Mouse (Mus musculus): ENCODE data around the gene Cutc.

Gene Cutc

DNA sequence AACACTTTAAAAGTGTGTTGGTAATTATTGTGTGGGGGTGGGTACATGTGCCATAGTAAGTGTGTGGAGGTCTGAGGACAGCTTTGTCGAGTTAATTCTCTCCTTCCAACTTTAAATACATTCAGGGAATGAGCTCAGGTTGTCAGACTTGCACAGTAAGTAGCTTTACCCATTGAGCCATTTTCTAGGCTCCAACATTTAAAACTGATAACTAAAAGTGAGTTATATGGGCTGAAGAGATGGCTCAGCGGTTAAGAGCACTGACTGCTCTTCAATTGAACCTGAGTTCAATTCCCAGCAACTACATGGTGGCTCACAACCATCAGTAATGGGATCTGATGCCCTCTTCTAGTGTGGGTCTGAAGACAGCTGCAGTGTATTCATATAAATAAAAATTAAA lies 1.4 kb downstream of the Cutc start:
- no peak for DNase-seq

DNA sequence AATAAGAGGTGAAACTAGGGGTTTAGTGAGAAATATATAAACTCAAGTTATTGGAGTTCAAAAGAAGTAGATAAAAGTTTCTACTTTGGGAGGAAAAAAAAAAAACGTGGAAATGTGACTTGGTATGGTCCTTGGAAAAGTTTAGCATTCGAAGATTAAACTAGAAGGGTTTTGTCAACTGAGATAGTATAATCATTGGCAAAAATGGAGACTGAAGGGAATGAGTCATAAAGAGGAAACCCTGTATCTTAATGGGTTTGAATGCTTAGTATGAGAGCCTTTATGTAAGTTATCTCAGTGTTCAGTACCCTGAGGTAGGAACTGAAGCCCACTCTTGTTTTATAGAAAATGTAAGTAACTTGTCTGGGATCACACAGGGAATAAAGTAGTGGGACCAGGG lies 2.1 kb downstream of the Cutc start:
- no peak for DNase-seq

DNA sequence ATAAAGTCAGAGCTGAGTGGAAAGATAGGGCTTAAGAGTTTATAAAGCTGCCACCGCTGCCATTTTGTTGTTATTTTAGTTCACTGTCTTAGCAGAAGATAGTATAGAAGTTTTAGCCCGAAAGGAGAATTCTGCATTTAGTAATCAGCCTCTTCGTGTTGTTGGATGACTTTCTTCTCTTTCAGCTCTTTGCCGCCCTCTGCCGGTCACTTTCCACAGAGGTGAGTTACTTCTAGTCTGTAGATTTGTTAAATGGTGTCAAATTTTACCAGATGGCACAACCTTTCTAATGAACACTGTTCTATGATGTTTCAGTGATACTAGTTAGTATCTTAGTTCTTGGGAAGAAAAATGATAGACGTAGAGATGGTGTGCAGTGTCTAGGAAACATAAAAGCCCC lies 7.7 kb downstream of the Cutc start:
- peak; percentile 89 for DNase-seq

DNA sequence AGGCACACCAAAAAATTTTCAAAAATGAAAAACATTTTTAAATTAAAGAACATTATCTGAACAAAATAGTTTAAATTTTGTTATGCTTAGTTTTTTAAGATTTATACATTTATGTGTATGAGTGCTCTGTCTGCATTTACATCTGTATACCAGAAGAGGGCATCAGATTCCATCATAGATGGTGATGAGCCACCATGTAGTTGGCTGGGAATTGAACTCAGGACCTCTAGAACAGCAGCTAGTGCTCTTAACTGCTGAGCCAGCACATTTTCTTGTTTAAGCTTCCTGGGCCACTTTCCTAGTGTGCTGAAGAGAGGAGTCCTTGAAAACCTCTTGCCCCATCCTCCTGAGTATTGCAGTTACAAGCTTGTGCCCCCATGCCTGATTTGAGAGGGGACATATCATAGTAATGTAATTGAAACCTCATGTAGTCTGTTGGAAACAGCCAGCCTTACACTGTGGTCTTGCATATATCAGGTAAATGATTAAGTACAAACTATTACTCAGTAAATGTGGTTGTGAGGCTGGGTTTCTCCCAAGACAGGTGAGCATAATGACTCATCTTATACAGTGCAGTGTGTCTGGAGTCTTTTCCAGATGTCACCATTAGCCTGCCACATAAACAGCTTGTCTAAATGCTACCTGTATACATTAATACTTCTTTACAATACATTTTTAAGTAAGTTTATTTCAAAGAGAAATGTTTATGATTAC lies 8.9 kb downstream of the Cutc start:
- DNase-seq = no peak

DNA sequence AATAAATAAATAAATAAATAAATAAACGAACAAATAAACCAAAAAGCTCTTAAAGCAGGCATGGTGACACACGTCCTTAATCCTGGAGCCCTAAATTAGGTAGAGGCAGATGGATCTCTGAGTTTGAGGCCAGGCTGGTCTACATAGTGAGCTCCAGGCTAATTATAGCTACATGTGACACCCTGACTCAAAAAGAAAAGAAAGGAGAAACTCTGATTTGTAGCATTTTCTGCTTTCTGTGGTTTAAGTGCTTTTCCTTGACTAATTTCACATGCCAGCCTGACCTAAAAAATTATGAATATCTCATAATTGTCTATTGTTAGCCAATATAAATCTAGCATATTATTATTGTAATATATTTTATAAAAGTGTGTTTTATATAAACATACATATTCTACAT lies 9.6 kb downstream of the Cutc start:
- no peak for DNase-seq

DNA sequence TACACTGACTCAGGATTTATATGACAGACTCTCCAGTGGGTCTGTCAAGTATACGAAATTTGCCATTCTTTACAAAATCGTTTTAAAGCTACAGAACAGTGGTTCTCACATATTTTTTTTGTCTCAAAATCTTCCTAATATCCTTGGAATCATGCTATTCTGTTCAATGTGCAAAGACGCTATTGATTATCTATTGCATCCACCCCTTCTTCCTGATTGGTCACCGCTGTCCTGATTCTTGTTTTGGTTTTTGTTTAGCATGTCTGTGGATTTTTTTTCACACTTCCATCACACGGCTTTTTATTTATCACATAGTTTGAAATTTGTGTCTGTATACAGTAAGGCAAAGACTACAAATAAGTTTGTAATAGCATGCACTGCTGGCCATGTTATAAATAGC lies 13.7 kb downstream of the Cutc start:
- DNase-seq = no peak

DNA sequence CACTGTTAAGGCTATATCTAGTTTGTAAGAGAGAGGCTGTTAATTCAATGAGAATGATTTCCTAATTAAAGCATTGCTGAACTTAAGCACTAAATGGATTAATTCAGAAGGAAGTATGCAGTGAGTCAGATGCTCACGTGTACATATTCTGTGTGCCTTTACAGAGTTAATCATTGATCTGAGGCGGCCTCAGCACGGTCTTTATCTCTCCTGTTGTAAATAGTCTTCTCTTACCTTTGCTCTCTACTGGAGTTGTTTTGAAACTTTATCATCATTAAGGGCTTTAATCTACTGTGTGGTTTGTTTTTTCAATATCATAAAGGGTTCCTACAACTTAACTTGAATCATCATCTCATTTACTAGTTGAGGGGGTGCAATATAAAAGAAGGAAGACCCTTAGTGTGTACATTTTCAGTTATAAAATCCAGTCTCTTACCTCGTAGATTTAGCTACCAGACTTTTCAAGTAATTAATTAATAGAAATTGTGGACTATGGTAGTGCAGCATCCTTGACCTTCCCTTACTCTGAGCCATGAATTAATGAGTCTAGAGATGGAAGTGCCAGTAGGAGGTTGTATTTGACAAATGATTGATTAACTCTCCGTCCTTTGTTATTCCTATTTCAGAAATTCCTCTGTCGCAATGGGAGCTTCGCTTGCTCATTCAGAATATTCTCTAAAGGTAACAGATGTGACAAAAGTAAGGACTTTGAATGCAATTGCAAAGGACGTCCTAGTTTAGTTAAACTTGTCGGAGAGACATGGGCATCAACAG lies 14.9 kb downstream of the Cutc start:
- DNase-seq = peak; percentile 31

DNA sequence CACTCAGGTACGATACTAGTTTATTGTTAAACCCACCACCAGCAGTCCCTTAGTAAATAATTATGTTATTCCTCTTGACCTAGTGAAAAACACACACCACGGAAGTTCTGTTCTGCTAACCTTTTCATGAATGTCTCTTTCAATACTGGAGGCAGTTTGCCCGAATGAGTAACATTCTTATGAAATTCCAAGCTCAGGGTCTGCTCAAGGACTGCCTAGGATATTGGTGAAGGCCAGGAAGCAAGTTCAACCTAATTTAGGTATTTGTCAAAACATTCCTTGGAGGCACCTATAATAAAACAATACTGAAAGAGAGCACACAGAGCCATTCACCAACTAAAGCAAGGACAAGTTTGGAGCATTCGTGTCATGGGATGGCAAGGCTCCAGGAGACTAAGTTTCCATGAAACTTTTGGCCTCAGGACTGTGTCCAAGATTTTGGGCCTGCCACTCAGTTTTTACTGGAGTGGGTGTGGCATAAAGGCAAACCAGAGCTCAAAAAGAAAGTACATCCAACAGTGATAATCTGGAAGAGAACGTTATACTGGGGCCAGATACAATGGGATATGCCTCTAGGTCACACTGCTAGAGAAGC lies 16.7 kb downstream of the Cutc start:
- no peak for DNase-seq

DNA sequence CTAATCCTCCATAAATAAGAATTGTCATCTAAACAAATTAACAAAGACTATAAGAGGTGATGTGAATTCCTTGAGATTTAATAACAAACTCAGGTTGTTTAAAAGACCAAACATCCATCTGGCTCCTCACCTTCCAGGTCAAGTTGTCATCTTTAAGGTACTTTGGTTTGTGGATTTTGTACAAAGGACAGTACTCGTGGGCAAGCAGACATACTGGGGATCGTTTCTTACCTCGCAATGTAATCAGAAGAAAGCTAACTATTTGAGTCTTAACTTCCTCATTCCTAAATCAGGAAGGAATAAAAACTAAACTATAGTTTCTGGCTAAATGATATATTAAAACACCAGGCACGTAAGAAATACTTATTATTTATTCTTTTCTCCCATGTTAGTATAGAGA lies 17.8 kb downstream of the Cutc start:
- no peak for DNase-seq

DNA sequence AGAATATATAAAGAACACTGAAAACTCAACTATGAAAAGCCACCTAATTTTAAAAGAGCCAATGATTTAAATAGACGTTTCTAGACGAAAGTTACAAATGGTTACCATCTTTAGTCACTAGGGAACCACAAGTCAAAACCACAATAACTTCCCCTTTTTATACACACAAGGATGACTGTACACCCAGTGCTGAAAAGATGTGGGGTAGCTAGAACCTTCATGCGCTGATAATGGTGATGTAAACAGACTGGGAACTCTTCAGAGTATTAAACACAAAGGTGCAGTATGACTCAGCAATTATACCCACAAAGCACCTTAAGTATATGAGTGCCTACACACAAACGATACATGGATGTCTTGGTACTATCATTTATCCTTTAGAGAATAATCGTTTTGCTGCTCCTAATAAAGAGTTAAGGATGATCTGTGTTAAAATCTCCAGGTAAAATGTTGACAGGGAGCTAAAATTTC lies 18.7 kb downstream of the Cutc start:
- no peak for DNase-seq

DNA sequence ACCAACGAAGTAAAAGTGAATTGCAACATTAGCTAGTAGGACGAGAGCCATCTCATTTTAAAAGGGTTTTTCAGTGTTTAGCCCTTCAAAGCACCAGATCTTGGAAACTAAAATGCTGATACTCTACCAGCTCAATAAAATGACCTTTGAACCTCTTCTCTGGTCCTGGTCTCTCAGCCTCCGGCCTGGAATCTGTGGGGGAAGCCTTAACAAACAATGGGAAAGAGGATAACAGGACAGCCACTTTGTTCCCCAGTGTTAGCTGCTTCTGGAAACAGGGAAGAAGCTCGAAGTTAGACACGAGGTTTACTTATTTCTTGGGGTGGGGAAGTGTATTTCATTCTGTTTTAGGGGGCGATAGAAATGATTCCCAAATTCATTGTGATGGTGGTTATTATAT lies 19.5 kb downstream of the Cutc start:
- DNase-seq = no peak

DNA sequence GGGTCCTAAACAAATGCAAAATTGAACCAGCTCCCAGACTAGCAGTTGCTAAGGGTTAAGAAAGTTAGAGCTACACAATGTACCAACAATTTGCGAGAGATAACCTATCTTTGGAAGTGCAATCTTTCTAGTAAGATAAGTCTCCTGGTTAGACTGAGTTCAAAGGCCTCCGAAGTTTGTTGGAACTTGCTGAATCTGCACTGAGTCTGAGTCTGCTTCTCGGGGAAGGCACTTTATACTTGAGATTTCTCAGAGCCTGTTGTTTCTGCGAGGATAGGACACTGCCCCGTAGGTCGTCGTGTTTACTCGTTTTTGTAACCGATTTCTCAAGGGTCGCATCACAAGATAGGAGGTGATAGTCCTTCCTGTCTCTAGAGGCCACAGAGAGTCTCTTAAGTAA lies 22.6 kb downstream of the Cutc start:
- no peak for DNase-seq

DNA sequence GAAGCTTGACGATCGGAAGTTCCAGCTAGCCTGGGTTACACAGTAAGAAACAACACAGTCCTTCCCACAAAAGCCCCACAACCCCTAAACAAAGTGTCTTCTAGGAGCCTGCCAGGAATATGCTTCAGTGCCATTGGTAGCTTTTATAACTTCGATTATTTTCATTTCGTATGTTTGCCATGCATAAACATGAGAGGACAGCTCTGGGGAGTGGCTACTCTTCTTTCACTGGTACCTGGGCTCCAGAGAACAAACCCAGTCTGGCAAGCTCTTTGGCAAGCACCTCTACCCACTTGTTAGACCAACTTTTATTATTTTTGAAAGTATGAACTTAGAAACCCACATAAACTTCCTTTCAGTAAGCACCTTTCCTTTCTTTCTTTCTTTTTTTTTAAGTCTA lies 23.8 kb downstream of the Cutc start:
- no peak for DNase-seq

DNA sequence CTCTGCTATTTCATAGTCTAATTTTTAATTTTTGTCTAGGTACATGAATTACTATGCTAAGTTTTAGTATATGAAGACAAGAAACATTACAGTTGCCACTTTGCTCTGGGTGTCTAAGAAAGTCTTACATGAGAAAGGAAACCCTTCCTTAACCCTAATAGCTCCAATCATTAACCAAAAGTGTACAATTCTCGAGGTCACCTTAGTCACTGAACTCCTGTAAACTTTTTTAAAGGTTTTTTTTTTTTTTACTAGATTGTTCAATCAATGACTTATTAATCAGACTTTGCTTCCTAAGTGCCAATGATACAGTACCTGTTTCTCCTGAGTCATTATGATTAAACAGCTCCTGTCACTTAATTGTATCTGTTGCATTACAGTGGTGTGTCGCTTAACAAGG lies 24.5 kb downstream of the Cutc start:
- DNase-seq = no peak

DNA sequence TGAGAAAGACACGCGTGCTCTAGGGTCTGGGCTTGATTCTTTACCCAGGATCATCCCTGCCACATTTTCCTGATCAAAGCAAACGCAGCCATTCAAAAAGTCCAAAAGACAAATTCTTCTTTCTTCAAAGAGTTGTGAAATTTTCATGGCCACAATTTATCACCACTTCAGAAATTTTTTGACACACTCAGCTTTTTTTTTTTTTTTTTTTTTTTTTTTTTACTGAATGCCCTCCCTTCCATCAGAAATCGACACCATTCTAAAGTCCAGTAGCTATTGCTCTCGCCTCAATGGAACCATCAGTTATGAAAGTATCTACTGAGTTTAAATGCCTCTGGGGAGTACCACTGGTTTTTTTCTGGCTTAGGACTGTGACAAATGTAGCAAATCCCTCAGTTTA lies 27.6 kb downstream of the Cutc start:
- no peak for DNase-seq

DNA sequence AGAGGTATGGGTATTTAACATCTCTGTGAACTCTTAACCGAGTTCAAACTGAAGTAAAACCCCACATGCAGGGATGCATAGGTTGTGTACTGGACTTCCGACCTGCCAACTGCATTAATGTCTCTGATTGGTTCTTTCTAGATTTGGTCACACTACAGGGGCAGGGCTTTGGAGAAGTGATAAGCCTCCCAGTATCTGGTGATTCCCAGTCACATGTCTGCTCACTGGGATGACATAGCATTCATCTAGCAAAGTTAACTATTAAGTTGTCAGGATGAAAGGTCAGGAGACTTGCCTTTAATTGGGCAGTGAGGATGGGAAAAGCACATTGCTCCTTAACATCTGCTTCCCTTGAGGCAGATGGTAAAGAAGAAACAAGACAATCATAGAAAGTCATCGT lies 29.2 kb downstream of the Cutc start, which contains the start of gene Abcc2:
Abcc2 (plus strand) TSS at position 213 of the 400 bp plus-strand sequence.
- peak; percentile 29 for DNase-seq

DNA sequence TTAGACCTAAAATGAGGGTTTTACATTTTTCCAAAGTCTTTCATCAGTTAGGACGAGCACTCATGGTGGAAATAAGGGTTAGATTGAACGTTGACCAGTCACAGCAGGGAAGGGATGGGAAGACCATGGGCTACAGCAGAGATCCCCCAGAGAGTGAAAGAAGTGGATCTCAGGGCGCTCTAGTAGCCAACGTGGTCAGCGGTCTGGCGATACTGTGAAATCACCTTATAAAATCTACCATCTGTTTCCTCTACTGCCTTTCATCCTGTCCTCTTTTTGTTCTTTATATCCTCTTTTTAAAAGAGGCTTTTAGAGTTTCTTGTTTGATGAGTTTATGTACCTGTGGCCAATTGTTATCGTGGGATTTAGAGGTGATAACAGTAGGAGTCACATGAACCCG lies 32.0 kb downstream of the Cutc start:
- no peak for DNase-seq

DNA sequence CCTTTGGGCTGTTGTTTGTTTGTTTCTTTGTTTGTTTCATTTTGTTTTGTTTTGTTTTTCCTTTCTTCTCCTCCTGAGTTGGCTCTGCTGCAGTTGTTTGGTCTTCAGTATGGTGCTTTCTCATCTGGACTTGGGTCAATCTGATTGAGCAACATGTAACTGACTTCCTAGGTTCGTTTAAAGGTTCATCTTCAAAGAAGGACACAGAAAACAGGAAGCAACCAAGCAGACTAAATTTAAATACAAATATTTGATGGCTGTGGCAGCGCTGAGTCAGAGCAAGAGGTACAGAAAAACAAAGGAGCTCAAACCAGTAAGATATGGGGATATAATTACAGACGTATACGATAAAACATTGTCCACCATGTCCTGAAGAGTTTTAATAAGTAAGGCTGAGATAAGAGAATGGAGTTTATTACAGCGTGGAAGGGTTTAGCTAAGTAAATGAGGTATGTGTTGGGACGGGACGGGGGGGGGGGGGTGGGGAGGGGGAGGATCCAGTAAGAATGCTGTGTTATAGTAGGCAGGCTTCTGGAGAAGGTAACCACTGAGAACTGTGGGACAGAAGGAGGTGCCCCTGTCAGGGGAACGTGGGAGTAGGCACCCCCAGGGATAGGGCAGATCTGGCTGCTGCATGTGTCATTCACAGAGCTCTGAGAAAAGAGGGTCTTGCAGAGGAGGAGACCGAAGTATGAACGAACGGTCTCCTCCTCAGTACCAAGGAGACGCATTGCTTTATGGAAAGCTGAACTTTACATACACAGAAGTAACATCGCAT lies 33.6 kb downstream of the Cutc start:
- DNase-seq = no peak

DNA sequence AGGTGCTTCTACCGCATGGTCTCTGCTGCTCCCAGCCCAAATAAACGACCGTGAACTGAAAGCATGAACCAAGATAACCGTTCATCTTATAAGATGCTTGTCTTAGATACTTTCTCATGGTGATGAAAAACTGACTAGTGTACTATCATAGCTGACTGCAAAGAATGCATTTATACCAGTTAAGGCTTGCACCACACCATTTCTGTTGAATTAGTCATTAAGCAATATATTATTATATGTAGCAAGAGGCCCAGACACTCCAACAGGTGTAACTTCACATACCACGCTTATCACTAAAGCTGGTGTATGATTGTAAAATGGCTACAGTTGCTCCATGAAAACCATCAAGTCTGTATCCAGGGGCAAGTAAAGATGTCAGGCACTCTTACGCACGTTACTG lies 37.0 kb downstream of the Cutc start:
- DNase-seq = no peak

DNA sequence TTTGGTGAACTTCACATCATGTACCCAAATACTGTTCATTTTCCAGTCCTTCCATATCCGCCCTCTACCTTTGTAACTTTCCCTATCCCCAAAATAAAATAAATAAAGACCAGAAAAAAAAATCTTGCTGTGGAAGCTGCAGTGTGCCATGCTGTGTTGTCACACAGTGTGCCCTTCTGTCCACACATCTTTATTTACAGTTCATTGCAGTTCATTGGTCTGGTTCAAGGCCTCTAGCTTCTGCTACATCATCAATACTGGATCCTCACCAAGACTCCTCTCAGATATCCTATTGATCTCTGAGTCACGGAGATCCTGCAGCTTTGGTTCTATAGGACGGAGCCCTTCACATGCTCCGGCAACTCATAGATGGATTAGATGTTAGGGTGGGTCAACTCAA lies 39.7 kb downstream of the Cutc start:
- no peak for DNase-seq

DNA sequence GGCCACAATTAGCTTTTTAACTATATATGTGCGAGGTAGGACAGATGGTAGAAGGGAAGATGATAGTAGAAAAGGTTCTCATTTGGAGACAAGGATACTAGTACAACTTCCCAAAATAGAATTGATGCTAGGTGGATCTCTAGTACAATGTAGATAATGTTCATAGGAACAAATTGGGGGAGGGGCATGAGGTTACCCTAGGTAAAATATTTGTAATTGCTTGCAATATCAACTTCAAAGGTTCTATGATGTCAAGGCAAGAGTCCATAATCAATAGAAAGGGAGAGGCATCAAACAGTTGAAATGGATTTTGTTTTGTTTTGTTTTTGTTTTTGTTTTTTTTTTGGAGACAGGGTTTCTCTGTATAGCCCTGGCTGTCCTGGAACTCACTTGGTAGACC lies 41.2 kb downstream of the Cutc start:
- no peak for DNase-seq

DNA sequence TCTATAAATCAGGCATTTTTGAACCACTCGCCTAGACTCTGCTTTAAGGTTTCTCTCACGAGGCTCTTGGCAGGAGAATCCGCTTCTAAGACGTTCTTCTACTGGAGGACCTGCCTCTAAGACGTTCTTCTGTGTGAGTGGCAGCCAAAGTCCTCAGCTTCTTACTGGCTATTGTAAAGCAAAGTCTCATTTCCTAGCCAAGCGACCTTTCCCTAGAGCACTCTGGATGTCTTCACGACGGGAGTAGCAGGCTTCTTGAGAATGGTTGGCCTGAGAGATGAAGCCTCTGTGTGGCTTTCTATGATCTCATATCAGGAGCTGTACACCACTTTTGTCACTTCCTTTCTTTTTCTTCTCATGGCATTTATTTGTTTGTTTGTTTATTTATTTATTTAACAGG lies 42.7 kb downstream of the Cutc start:
- no peak for DNase-seq

DNA sequence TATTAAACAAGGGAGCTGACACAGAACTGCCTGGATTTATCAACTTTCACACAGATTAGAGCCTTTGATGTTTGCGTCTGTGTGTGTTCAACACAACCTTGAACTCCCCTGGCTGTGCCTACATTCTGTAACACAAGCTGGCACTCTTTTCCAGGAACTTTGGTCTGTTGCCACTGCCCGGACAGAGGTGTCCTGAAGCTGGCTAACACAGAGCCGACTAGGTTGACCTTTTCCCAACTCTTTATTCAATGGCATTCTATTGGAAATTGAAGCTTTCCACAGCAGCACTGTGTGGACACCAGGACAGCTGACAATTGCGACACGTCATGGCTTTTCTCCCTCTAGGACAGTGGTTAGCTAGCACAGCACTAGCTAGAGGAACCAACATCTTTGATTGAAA lies 44.4 kb downstream of the Cutc start:
- no peak for DNase-seq
